Mouse (Mus musculus) ES-E14 (cell line): Measurements from ENCODE around the gene Adgrv1.

Experiments
- CHD2 ChIP-seq: IDR thresholded peaks from 2 replicates; pipeline ENCODE4 v1.6.1; 2014; ENCODE audit warnings: mild to moderate bottlenecking, low read depth, low read length, inconsistent platforms
- ZC3H11A ChIP-seq: IDR thresholded peaks from 2 replicates; pipeline ENCODE4 v1.6.1; 2012; ENCODE audit warnings: low read depth, mild to moderate bottlenecking, inconsistent platforms, low read length, borderline replicate concordance

GRCm38 (mm10) chr13:81466661-81467060 is 166.3 kb downstream of the Adgrv1 start:
- TF ChIP-seq ZC3H11A (no peak), CHD2 (no peak)
